Mouse (Mus musculus): ENCODE measurements at regions not wholly inside any gene's neighbourhood (a gene's known extent, or its start where the extent isn't known, plus 50 kb on each side); places are given as distances from the start of the nearest gene placed in this dataset.

GRCm38 (mm10) chr4:34499731-34500130 is 51.0 kb upstream of the Akirin2 start:
- no peak for DNase-seq

All from layer of hippocampus, postnatal 36 days (tissue).